Mouse (Mus musculus): ENCODE measurements around the gene Tmcc3. TPM values are rescaled to one million over a fixed set of nuclear protein-coding genes. Genes with fewer than 3 reads are reported as not detected.

Gene Tmcc3
- polyA plus RNA-seq, 1 experiment, result 0.01 TPM

GRCm38 (mm10) chr10:94519887-94520286 is 208.1 kb downstream of the Tmcc3 start:
- H3K9me3 ChIP-seq (ENCODE audit: control insufficient read depth, low read length), result peaks cover 3% of the 10 kb centered on the region; the same call in 1 of the 2 replicates
- peaks cover 57% of the 10 kb centered on the region for H3K4me1 ChIP-seq (ENCODE audit: control insufficient read depth)
- no peak for TF ChIP-seq TAL1 (IDR thresholded peaks at IDR 0.05; ENCODE audit: low read length)
- TF ChIP-seq GATA1 (IDR thresholded peaks at IDR 0.05; ENCODE audit: low read length), result no peak
- H3K4me3 ChIP-seq (replicated peaks), result peak overlapping the region; percentile 32
- H3K36me3 ChIP-seq (ENCODE audit: control insufficient read depth), result no peaks in the 10 kb centered on the region
- peaks cover 41% of the 10 kb centered on the region for H3K27me3 ChIP-seq (ENCODE audit: control insufficient read depth)

GRCm38 (mm10) chr10:94520306-94521106 is 208.8 kb downstream of the Tmcc3 start:
- TF ChIP-seq TAL1 (IDR thresholded peaks at IDR 0.05; ENCODE audit: low read length) (no peak), GATA1 (IDR thresholded peaks at IDR 0.05; ENCODE audit: low read length) (no peak)
- Histone ChIP-seq H3K9me3 (ENCODE audit: control insufficient read depth, low read length) (no peaks in the 10 kb centered on the region), H3K4me1 (ENCODE audit: control insufficient read depth) (peaks cover 57% of the 10 kb centered on the region), H3K4me3 (replicated peaks) (peak overlapping the region; percentile 32), H3K27me3 (ENCODE audit: control insufficient read depth) (peaks cover 35% of the 10 kb centered on the region), H3K36me3 (ENCODE audit: control insufficient read depth) (no peaks in the 10 kb centered on the region)

- no peaks in the 10 kb centered on the region for H3K9me3 ChIP-seq (ENCODE audit: control insufficient read depth, low read length)
- TF ChIP-seq GATA1 (IDR thresholded peaks at IDR 0.05; ENCODE audit: low read length), result no peak
- no peak for TF ChIP-seq TAL1 (IDR thresholded peaks at IDR 0.05; ENCODE audit: low read length)
- peaks cover 61% of the 10 kb centered on the region for H3K4me1 ChIP-seq (ENCODE audit: control insufficient read depth)
- H3K36me3 ChIP-seq (ENCODE audit: control insufficient read depth), result no peaks in the 10 kb centered on the region
- H3K27me3 ChIP-seq (ENCODE audit: control insufficient read depth), result peaks cover 29% of the 10 kb centered on the region
- H3K4me3 ChIP-seq (replicated peaks), result peak overlapping the region; percentile 32
Measured at GRCm38 (mm10) chr10:94521107-94521401, 209.3 kb downstream of the Tmcc3 start.

GRCm38 (mm10) chr10:94521776-94522175 is 210.0 kb downstream of the Tmcc3 start:
- peaks cover 22% of the 10 kb centered on the region for H3K27me3 ChIP-seq (ENCODE audit: control insufficient read depth)
- peaks cover 67% of the 10 kb centered on the region for H3K4me1 ChIP-seq (ENCODE audit: control insufficient read depth)
- H3K9me3 ChIP-seq (ENCODE audit: control insufficient read depth, low read length), result no peaks in the 10 kb centered on the region
- no peak overlapping the region for H3K4me3 ChIP-seq (replicated peaks)
- H3K36me3 ChIP-seq (ENCODE audit: control insufficient read depth), result no peaks in the 10 kb centered on the region
- no peak for TF ChIP-seq GATA1 (IDR thresholded peaks at IDR 0.05; ENCODE audit: low read length)
- no peak for TF ChIP-seq TAL1 (IDR thresholded peaks at IDR 0.05; ENCODE audit: low read length)

- Histone ChIP-seq H3K4me1 (ENCODE audit: control insufficient read depth) (peaks cover 80% of the 10 kb centered on the region), H3K4me3 (replicated peaks) (no peak overlapping the region), H3K9me3 (ENCODE audit: control insufficient read depth, low read length) (no peaks in the 10 kb centered on the region), H3K27me3 (ENCODE audit: control insufficient read depth) (peaks cover 7% of the 10 kb centered on the region), H3K36me3 (ENCODE audit: control insufficient read depth) (no peaks in the 10 kb centered on the region)
- TF ChIP-seq GATA1 (IDR thresholded peaks at IDR 0.05; ENCODE audit: low read length), result no peak
- TF ChIP-seq TAL1 (IDR thresholded peaks at IDR 0.05; ENCODE audit: low read length), result no peak
Measured at GRCm38 (mm10) chr10:94523297-94523696, 211.5 kb downstream of the Tmcc3 start.

- TF ChIP-seq GATA1 (IDR thresholded peaks at IDR 0.05; ENCODE audit: low read length) (no peak), TAL1 (IDR thresholded peaks at IDR 0.05; ENCODE audit: low read length) (no peak)
- Histone ChIP-seq H3K27me3 (ENCODE audit: control insufficient read depth) (peaks cover 3% of the 10 kb centered on the region; the same call in 1 of the 2 replicates), H3K9me3 (ENCODE audit: control insufficient read depth, low read length) (no peaks in the 10 kb centered on the region), H3K4me3 (replicated peaks) (no peak overlapping the region), H3K36me3 (ENCODE audit: control insufficient read depth) (no peaks in the 10 kb centered on the region), H3K4me1 (ENCODE audit: control insufficient read depth) (peaks cover 82% of the 10 kb centered on the region)
Measured at GRCm38 (mm10) chr10:94523711-94524156, 212.0 kb downstream of the Tmcc3 start.

GRCm38 (mm10) chr10:94524966-94525365 is 213.2 kb downstream of the Tmcc3 start:
- no peaks in the 10 kb centered on the region for H3K36me3 ChIP-seq (ENCODE audit: control insufficient read depth)
- no peaks in the 10 kb centered on the region for H3K27me3 ChIP-seq (ENCODE audit: control insufficient read depth)
- H3K4me1 ChIP-seq (ENCODE audit: control insufficient read depth), result peaks cover 81% of the 10 kb centered on the region
- TF ChIP-seq TAL1 (IDR thresholded peaks at IDR 0.05; ENCODE audit: low read length) (no peak), GATA1 (IDR thresholded peaks at IDR 0.05; ENCODE audit: low read length) (no peak)
- no peak overlapping the region for H3K4me3 ChIP-seq (replicated peaks)
- H3K9me3 ChIP-seq (ENCODE audit: control insufficient read depth, low read length), result no peaks in the 10 kb centered on the region

GRCm38 (mm10) chr10:94525784-94526183 is 214.0 kb downstream of the Tmcc3 start:
- H3K4me3 ChIP-seq (replicated peaks), result no peak overlapping the region
- TF ChIP-seq GATA1 (IDR thresholded peaks at IDR 0.05; ENCODE audit: low read length), result no peak
- H3K36me3 ChIP-seq (ENCODE audit: control insufficient read depth), result no peaks in the 10 kb centered on the region
- H3K9me3 ChIP-seq (ENCODE audit: control insufficient read depth, low read length), result no peaks in the 10 kb centered on the region
- peaks cover 73% of the 10 kb centered on the region for H3K4me1 ChIP-seq (ENCODE audit: control insufficient read depth)
- no peaks in the 10 kb centered on the region for H3K27me3 ChIP-seq (ENCODE audit: control insufficient read depth)

GRCm38 (mm10) chr10:94526834-94527233 is 215.1 kb downstream of the Tmcc3 start:
- Histone ChIP-seq H3K36me3 (ENCODE audit: control insufficient read depth) (no peaks in the 10 kb centered on the region), H3K27me3 (ENCODE audit: control insufficient read depth) (no peaks in the 10 kb centered on the region), H3K4me1 (ENCODE audit: control insufficient read depth) (peaks cover 62% of the 10 kb centered on the region), H3K4me3 (replicated peaks) (no peak overlapping the region), H3K9me3 (ENCODE audit: control insufficient read depth, low read length) (no peaks in the 10 kb centered on the region)
- TF ChIP-seq GATA1 (IDR thresholded peaks at IDR 0.05; ENCODE audit: low read length) (no peak), TAL1 (IDR thresholded peaks at IDR 0.05; ENCODE audit: low read length) (no peak)

Data from erythroblast, embryonic 14.5 days (primary cell).